16 mouse cellular contexts compared by ENCODE assay signal in the genomic region with DNA sequence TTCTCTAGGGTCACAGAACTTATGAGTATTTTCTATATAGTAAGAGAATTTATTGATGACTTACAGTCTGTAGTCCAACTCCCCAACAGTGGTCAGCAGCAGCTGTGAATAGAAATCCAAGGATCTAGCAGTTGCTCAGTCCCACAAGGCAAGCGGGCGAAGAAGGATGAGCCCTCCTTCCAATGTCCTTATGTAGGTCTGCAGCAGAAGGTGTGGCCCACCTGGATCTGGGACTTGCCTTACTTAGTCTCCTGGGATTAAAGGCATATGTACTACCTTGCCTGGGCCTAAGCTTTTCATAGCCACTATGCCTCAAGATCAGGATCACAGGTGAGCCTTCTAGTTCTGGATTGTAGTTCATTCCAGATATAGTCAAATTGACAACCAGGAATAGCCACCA.
"Had no signal": no experiment of that assay in that cellular context is flagged by ENCODE, and none has a peak within 500 bp of the region (broad histone marks: within the 10 kb centered on the region; RNA-seq: fewer than 3 reads in every experiment).

No protein-coding gene starts in this region.

- H3K27me3 ChIP-seq: kidney, embryonic 15.5 days; limb, embryonic 12.5 days; liver, embryonic 13.5 days; lung, embryonic 15.5 days; megakaryocyte, embryonic 14.5 days; midbrain, embryonic 12.5 days had no signal

- H3K36me3 ChIP-seq: limb, embryonic 12.5 days; liver, embryonic 13.5 days; lung, embryonic 15.5 days; midbrain, embryonic 12.5 days had no signal

- ATAC-seq: intestine, embryonic 16.5 days; liver, postnatal 0 days; midbrain, embryonic 16.5 days had no signal

- H3K4me3 ChIP-seq: kidney, embryonic 15.5 days; limb, embryonic 12.5 days; liver, embryonic 13.5 days; lung, embryonic 15.5 days; megakaryocyte, embryonic 14.5 days; midbrain, embryonic 12.5 days had no signal

- H3K4me2 ChIP-seq: kidney, embryonic 15.5 days; limb, embryonic 12.5 days; lung, embryonic 15.5 days; midbrain, embryonic 12.5 days had no signal

- DNase-seq: layer of hippocampus, postnatal 36 days; liver; liver, embryonic 13.5 days; liver, postnatal 0 days; lung, postnatal 14 days; right cerebral cortex, postnatal 14 days; thymus, adult 2 months; thymus, postnatal 25 days had no signal

- H3K27ac ChIP-seq: kidney, embryonic 15.5 days; limb, embryonic 12.5 days; liver, embryonic 13.5 days; lung, embryonic 15.5 days; macrophage; midbrain, embryonic 12.5 days had no signal

- H3K9me3 ChIP-seq: kidney, embryonic 15.5 days; limb, embryonic 12.5 days; liver, embryonic 13.5 days; lung, embryonic 15.5 days; megakaryocyte, embryonic 14.5 days; midbrain, embryonic 12.5 days had no signal

- H3K9ac ChIP-seq: kidney, embryonic 15.5 days; limb, embryonic 12.5 days; liver, embryonic 13.5 days; liver, postnatal 0 days; lung, embryonic 15.5 days; midbrain, embryonic 12.5 days had no signal
